Mouse (Mus musculus) cortical plate, adult 2 months (tissue): ENCODE data around the gene Afdn.
A peak's percentile ranks its signal among the peaks of the same experiment; 100 is the strongest.

Experiments
- CTCF ChIP-seq: fragments of 200-500 bp; IDR thresholded peaks from 2 replicates; pipeline ENCODE4 v1.5.1; 2011; ENCODE audit warnings: mild to moderate bottlenecking, control low read depth, low read length; ENCODE audit not compliant: insufficient read depth; ENCODE audit errors: extremely low read depth
- POLR2A ChIP-seq: fragments of 200-500 bp; IDR thresholded peaks from 2 replicates; pipeline ENCODE4 v1.6.1; 2011; ENCODE audit warnings: mild to moderate bottlenecking, low read length, control low read depth; ENCODE audit not compliant: insufficient read depth; ENCODE audit errors: extremely low read depth

DNA sequence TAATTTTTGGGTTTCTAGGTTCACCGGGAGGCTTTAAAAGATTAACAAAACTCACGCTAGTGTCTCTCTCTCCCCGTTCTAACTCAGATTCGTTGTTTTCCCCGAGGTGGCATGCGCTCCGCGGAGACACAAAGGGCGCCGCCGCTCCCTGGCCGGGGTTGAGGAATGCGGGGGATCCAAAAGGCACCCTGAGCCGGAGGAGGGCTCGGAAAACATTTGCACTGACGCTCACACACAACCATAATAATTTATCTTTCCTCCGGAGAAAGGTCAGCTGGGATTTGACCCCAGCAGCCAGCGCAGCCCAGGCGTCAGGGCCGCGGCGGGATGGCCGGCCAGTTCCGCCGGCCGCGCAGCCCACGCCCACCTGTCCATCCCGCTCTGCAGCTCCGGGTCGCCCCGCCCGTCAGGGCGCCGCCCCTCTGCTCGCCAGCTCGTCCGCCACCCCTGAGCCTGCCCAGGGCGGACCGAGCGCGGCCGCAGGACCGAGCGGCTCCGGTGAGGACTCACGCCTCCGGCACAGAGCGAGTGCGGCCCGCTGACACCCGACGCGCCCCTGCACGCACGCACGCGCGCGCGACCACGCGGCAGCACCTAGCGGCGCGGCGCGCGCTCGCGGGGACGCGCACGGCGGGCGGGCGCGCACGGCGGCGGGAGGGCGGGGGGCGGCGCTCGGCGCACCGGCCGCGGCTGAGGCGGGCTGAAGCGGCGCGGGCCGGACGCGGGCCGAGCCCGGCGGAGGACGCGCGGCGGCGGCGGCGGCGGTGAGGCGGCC, at the start of gene Afdn:
- TF ChIP-seq CTCF: no peak
- peak; percentile 52; the same call in 1 of the 2 replicates for TF ChIP-seq POLR2A
